Mouse (Mus musculus): ENCODE measurements around the gene Anxa5. TPM values are rescaled to one million over a fixed set of nuclear protein-coding genes. Genes with fewer than 3 reads are reported as not detected.

Gene Anxa5
- polyA plus RNA-seq, 1 experiment from 2014 or later = 70.7 TPM

DNA sequence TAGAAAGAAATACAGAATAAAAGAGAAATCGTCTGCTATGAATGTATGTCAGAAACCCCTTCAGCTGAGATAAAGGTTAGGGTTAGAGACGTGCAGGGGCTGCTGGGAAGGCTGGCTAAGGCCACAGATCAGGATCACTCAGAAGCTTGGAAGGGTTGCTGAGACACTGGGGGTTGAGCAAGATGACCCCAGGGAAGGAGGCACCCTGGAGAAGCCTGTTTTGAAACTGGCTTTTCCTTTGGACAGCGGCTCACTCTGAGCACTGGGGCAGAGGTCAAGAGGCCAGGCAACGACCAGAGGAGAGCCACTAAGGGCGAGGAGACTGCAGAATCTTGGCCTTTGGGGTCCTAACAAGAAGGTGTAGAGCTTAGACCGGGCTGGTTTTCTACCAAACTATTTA is 10.5 kb upstream of the Anxa5 start:
- no peaks in the 10 kb centered on the region for H3K36me3 ChIP-seq
- no peak overlapping the region for H3K4me2 ChIP-seq
- no peak for ATAC-seq
- no peak overlapping the region for H3K4me3 ChIP-seq
- no peaks in the 10 kb centered on the region for H3K9me3 ChIP-seq (replicated peaks)
- H3K4me1 ChIP-seq = 0 out of 2 replicates have a peak, but pooled peaks cover 4% of the 10 kb centered on the region
- H3K9ac ChIP-seq = no peak overlapping the region
- whole genome bisulfite sequencing (ENCODE audit: insufficient replicate concordance) = 43% methylated on average over 6 of the region's 6 CpGs
- H3K27ac ChIP-seq = no peak overlapping the region
- H3K27me3 ChIP-seq (replicated peaks) = no peaks in the 10 kb centered on the region

DNA sequence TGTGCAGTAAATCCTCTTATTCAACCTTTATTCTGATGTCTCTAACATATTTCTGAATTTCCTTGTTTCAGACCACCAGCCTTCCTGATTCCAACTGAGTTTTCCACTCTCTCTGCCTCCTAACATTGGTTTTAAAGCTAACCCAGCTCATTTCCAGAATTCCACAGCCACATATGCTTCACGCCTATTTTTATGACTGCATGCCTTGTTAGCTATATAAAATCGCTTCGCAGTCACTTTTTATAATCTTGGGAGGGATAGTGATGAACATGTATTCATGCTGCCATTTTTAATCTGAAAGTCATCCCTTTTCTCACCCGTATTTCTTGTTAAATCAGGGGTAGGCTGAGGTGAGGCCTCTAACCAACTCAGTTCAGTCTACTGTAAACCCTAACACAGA is 8.6 kb upstream of the Anxa5 start:
- Histone ChIP-seq H3K4me2 (no peak overlapping the region), H3K27ac (no peak overlapping the region), H3K4me1 (0 out of 2 replicates have a peak, but pooled peaks cover 3% of the 10 kb centered on the region), H3K9me3 (replicated peaks) (no peaks in the 10 kb centered on the region), H3K36me3 (no peaks in the 10 kb centered on the region), H3K9ac (no peak overlapping the region), H3K27me3 (replicated peaks) (no peaks in the 10 kb centered on the region), H3K4me3 (no peak overlapping the region)
- ATAC-seq = no peak
- 81% methylated on average over 4 of the region's 4 CpGs for WGBS (ENCODE audit: insufficient replicate concordance)

DNA sequence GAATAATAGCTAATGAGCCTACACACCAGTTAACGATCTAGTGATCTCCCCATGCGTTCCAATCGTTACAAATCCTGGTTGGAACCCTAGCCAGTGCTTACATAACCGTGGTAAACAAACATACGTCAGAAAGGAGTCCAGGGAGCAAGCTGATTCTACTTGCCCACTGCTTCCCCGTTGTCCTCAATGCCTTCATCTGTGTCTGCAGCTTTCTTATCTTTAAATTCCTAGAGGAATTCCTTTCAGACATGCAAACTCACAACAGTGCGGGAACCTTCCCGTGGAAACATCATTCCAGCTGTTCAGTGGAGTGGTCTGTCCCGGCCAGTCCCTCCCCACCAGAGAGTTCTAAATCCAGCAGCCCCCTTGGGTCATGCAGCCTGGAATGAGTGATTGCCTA is 7.2 kb upstream of the Anxa5 start:
- H3K4me3 ChIP-seq = no peak overlapping the region
- peak; percentile 37; the same call in 1 of the 2 replicates for ATAC-seq
- H3K27me3 ChIP-seq (replicated peaks) = no peaks in the 10 kb centered on the region
- H3K9ac ChIP-seq = no peak overlapping the region
- no peaks in the 10 kb centered on the region for H3K36me3 ChIP-seq
- H3K9me3 ChIP-seq (replicated peaks) = no peaks in the 10 kb centered on the region
- WGBS (ENCODE audit: insufficient replicate concordance) = 52% methylated on average over 9 of the region's 9 CpGs
- H3K4me2 ChIP-seq = peak overlapping the region; percentile 4; the same call in 1 of the 2 replicates
- 0 out of 2 replicates have a peak, but pooled peaks cover 3% of the 10 kb centered on the region for H3K4me1 ChIP-seq
- H3K27ac ChIP-seq = no peak overlapping the region

DNA sequence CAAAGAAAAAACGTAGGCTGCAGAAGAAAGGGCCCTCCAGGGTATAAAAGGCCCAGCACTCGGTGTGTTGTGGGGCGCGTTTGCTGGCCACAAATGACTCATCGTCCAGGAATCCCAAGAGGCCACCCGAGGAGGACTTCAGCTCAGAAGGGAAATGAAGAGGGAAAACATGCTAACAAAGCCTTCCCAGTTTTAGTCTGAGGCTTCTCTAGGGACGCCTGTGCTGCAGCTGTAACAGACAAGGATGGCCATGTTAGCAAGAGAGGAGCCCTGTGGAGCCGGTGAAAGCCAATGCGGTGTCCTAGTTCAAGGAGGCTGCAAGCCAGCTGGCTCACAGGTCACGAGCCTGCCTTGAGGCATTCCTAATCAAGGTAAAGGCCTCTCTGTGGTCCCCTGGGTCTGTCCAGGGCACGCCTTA is 6.1 kb upstream of the Anxa5 start:
- Histone ChIP-seq H3K9ac (no peak overlapping the region), H3K4me1 (peaks cover 5% of the 10 kb centered on the region; the same call in 1 of the 2 replicates), H3K9me3 (replicated peaks) (no peaks in the 10 kb centered on the region), H3K27ac (no peak overlapping the region), H3K36me3 (no peaks in the 10 kb centered on the region), H3K4me2 (no peak overlapping the region), H3K4me3 (no peak overlapping the region), H3K27me3 (replicated peaks) (no peaks in the 10 kb centered on the region)
- ATAC-seq = no peak
- WGBS (ENCODE audit: insufficient replicate concordance) = 29% methylated on average over 11 of the region's 11 CpGs

DNA sequence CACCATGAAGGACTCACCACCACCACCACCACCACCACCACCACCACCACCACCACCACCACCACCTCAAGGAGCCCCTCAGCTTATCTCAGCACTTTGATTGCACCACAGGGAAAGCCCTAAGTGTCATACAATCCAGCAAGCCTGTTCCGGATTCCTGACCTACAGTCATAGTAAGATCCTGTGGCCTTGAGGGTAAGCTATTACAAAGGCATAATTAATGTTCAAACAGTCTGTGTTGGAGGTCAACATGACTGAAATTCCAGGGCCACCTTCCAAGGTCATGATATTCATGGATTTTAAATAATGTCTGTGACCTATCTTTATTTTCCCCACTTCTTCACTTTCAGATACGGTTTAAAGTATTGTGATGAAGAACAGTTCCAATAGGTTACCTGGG is 4.8 kb upstream of the Anxa5 start:
- Histone ChIP-seq H3K27ac (no peak overlapping the region), H3K4me2 (no peak overlapping the region), H3K36me3 (no peaks in the 10 kb centered on the region), H3K4me1 (peaks cover 14% of the 10 kb centered on the region), H3K9me3 (replicated peaks) (no peaks in the 10 kb centered on the region), H3K27me3 (replicated peaks) (no peaks in the 10 kb centered on the region), H3K9ac (no peak overlapping the region), H3K4me3 (no peak overlapping the region)
- ATAC-seq = no peak
- whole genome bisulfite sequencing (ENCODE audit: insufficient replicate concordance) = 75% methylated on average over 2 of the region's 2 CpGs

DNA sequence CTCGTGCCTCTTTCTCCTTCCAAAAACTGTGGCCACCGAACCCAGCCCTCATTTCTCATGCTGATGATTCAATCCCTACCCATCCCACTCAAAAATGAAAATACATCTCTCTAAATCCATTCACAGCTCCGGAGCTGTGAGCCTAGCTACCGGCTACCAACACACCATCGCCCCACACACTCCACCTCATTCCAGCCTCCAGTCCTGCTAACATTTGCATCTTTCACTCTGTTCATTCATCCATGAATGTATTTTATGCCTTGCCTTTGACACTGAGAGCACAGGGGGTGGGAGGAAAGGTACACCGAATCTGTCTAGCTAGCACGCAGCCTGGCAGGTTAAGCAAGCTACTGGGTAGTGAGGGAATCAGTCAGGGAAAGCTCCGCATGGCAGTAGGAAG is 3.1 kb upstream of the Anxa5 start:
- peaks cover 27% of the 10 kb centered on the region for H3K4me1 ChIP-seq
- no peak for ATAC-seq
- WGBS (ENCODE audit: insufficient replicate concordance) = 79% methylated on average over 8 of the region's 8 CpGs

DNA sequence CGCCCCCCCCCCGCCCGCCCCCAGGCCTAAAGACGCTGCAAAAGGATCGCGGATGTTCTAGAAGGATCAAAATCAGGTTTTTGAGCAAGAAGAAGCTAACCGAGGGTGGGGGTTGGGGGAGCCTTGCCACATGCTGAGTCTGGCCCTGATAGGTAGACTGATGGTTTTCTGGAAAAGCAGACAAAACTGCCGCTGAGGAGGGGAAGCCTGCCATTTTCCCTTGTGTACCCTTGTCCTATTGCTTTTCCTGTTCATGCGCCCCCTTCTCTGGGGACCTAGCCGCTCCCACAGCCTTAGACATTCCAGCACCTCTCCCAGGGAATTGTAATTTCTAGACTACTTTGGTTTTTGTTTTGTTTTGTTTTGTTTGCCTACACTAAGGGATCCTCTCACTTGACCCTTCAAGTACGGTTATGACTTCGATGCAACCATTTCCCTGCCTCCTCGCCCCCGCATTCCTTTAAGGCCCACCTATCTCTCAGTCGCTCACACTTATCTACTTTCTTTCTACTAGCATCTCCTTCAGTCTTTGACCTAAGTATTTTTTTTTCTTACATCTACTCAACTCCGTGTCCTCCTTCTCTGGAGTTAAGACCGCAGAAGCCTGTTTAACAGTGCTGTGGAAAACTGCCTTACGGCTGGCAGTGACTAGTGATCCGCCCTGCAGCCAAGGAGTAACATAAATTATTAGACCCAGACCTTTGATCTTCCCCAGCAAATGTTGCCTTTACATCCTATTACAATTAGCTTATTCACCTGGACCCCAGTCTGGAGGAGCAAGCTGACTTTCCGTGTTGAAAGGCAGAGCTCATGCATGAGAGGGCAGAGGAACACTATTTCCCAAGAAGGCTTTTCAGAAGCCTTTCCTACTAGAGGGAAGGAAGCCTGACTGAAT is 814 bp upstream of the Anxa5 start:
- WGBS (ENCODE audit: insufficient replicate concordance) = 37% methylated on average over 20 of the region's 20 CpGs
- no peaks in the 10 kb centered on the region for H3K9me3 ChIP-seq (replicated peaks)
- ATAC-seq = no peak
- no peaks in the 10 kb centered on the region for H3K36me3 ChIP-seq
- H3K4me3 ChIP-seq = peak overlapping the region; percentile 65
- peaks cover 30% of the 10 kb centered on the region for H3K4me1 ChIP-seq
- peak overlapping the region; percentile 93 for H3K4me2 ChIP-seq
- peak overlapping the region; percentile 67 for H3K27ac ChIP-seq
- peak overlapping the region; percentile 71 for H3K9ac ChIP-seq
- no peaks in the 10 kb centered on the region for H3K27me3 ChIP-seq (replicated peaks)

More for the DNA sequence above, 3.1 kb upstream of the Anxa5 start:
- Histone ChIP-seq H3K9ac (no peak overlapping the region), H3K4me3 (no peak overlapping the region), H3K27me3 (replicated peaks) (no peaks in the 10 kb centered on the region), H3K4me2 (no peak overlapping the region), H3K36me3 (no peaks in the 10 kb centered on the region), H3K9me3 (replicated peaks) (no peaks in the 10 kb centered on the region), H3K27ac (no peak overlapping the region)

DNA sequence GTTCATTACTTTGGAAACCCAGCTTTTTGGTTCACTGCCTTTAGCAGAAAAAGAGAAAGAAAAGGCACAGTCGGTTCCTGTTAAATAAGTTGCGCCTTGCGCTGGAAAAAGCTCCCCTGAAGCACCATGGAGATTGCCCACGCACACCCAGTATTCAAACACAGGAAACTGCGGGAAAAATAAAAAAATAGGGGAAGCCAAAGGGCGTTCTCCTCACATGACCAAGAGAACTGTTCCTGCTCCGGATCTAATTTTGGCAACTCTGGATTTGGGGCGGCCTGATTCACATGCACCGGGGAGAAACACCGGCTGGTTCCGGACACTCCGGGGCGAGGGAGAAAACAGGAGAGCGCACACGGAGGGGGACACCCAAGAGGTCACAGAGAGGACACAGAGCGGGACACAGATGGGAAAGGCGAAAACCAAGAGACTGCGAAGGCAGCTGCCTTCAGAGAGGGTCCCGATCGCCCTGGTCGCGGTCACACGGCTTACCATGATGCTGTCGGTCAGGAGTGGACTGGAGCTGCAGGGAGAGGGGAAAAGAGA is 683 bp downstream of the Anxa5 start:
- H3K27ac ChIP-seq = peak overlapping the region; percentile 78
- no peaks in the 10 kb centered on the region for H3K36me3 ChIP-seq
- H3K4me3 ChIP-seq = peak overlapping the region; percentile 65
- no peak for ATAC-seq
- H3K27me3 ChIP-seq (replicated peaks) = no peaks in the 10 kb centered on the region
- peak overlapping the region; percentile 93 for H3K4me2 ChIP-seq
- no peaks in the 10 kb centered on the region for H3K9me3 ChIP-seq (replicated peaks)
- H3K9ac ChIP-seq = peak overlapping the region; percentile 71
- H3K4me1 ChIP-seq = peaks cover 30% of the 10 kb centered on the region
- WGBS (ENCODE audit: insufficient replicate concordance) = 2% methylated on average over 24 of the region's 24 CpGs

DNA sequence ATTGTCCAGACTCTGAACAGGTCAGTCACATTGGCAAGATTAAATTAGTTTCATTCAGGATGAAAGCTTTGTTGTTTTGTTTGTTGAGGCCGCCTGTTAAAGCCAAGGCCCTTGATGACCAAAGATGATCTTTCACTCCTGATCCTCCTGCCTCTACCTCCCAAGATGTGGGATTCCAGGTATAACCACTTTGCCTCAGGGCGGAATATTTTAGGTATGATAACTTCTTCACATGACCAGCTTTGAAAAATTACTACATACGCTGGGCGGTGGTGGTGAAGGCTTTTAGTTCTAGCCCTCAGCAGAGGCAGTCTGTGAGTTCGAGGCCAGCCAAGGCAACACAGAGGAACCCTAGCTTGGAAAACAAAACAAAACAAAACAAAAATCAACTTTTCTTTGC is 1.3 kb downstream of the Anxa5 start:
- no peak for ATAC-seq
- Histone ChIP-seq H3K27ac (no peak overlapping the region), H3K4me1 (peaks cover 30% of the 10 kb centered on the region), H3K27me3 (replicated peaks) (no peaks in the 10 kb centered on the region), H3K4me2 (peak overlapping the region; percentile 93), H3K9ac (no peak overlapping the region), H3K9me3 (replicated peaks) (no peaks in the 10 kb centered on the region), H3K4me3 (no peak overlapping the region), H3K36me3 (no peaks in the 10 kb centered on the region)
- 72% methylated on average over 5 of the region's 5 CpGs for whole genome bisulfite sequencing (ENCODE audit: insufficient replicate concordance)

DNA sequence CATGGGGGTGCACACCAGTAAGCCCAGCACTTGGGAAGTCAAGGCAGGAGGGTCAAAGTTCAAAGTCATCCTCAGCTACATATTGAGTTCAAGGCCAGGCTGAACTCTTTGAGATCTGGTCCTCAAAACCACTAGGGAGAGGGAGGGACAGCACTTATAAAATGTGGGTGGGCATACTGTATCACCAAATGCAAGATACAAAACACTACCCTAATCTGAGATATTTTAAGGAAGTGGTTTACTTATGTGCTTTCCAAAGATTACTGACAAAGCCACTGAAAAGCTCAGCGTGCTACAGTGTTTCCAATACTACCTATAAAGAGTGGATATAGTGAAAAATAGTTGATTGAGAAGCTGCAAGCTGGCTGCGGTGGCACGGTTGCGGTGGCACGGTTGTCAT is 2.5 kb downstream of the Anxa5 start:
- Histone ChIP-seq H3K9ac (no peak overlapping the region), H3K4me1 (peaks cover 30% of the 10 kb centered on the region), H3K4me3 (no peak overlapping the region), H3K9me3 (replicated peaks) (no peaks in the 10 kb centered on the region), H3K36me3 (no peaks in the 10 kb centered on the region), H3K27me3 (replicated peaks) (no peaks in the 10 kb centered on the region), H3K4me2 (no peak overlapping the region), H3K27ac (no peak overlapping the region)
- ATAC-seq = no peak
- 64% methylated on average over 5 of the region's 5 CpGs for WGBS (ENCODE audit: insufficient replicate concordance)

DNA sequence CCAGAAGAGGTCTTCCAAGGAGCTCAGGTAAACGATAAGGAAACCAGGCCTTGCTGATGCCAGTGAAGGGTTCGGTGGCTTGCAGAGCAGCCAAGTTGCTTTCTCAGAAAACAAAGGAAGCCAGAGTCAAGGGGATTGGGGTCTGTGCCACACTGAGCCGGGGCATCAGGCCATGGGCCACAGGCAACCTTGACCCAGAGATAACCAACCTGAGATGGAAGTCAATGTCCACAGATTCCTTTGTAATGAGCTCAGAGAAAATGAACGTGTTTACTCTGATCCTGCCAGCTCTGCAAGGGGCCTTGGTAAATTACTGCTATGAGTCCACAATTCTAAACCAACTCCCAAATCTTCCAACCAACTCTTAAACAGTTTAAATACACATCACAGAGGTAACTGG is 3.8 kb downstream of the Anxa5 start:
- no peak overlapping the region for H3K4me3 ChIP-seq
- ATAC-seq = no peak
- no peak overlapping the region for H3K4me2 ChIP-seq
- no peak overlapping the region for H3K9ac ChIP-seq
- no peaks in the 10 kb centered on the region for H3K36me3 ChIP-seq
- H3K4me1 ChIP-seq = peaks cover 29% of the 10 kb centered on the region
- H3K27ac ChIP-seq = no peak overlapping the region
- WGBS (ENCODE audit: insufficient replicate concordance) = 53% methylated on average over 4 of the region's 4 CpGs
- H3K27me3 ChIP-seq (replicated peaks) = no peaks in the 10 kb centered on the region
- H3K9me3 ChIP-seq (replicated peaks) = no peaks in the 10 kb centered on the region

DNA sequence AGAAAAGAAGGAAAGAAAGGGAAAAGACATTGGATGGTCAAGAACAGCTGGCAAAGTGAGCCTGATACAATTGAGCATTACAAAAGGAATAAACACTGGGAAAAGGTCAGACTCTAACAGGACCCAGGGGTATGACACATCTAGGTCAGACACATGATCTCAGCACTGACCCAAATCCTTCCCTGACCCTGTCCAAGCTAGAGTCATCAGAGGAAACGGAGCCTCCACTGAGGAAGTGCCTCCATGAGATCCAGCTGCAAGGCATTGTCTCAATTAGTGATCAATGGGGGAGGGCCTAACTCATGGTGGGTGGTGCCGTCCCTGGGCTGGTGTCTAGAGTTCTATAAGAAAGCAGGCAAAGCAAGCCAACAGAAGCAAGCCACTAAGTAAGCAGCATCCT is 6.8 kb downstream of the Anxa5 start:
- H3K4me3 ChIP-seq = no peak overlapping the region
- WGBS (ENCODE audit: insufficient replicate concordance) = 43% methylated on average over 2 of the region's 2 CpGs
- no peak overlapping the region for H3K27ac ChIP-seq
- H3K4me1 ChIP-seq = peaks cover 9% of the 10 kb centered on the region; the same call in 1 of the 2 replicates
- H3K4me2 ChIP-seq = no peak overlapping the region
- H3K9ac ChIP-seq = no peak overlapping the region
- no peak for ATAC-seq
- no peaks in the 10 kb centered on the region for H3K27me3 ChIP-seq (replicated peaks)
- no peaks in the 10 kb centered on the region for H3K9me3 ChIP-seq (replicated peaks)
- H3K36me3 ChIP-seq = 0 out of 2 replicates have a peak, but pooled peaks cover under 1% of the 10 kb centered on the region

All from liver, embryonic 12.5 days (tissue).